Mouse (Mus musculus) heart, embryonic 16.5 days (tissue): ENCODE results near the gene Aaas. TPM values are rescaled to one million over a fixed set of nuclear protein-coding genes. Genes with fewer than 3 reads are reported as not detected.

Experiments used
- ATAC-seq: fragments of 200-750 bp; cut with Nextera tagmentation; replicated peaks from 2 replicates; pipeline ENCODE4 v1.8.0; 2017; ENCODE audit warnings: moderate number of reproducible peaks; ENCODE audit not compliant: insufficient read depth, low FRiP score; ENCODE audit errors: extremely low read depth
- H3K27ac ChIP-seq: fragments of 300-500 bp; sonication (generic); 2 replicates; pipeline ENCODE4 v1.5.1; 2014; ENCODE audit warnings: mild to moderate bottlenecking, low read length, control low read depth, moderate library complexity
- H3K27me3 ChIP-seq: fragments of 300-500 bp; sonication (generic); 2 replicates; pipeline ENCODE4 v1.6.1; 2014; ENCODE audit warnings: low read length, mixed read lengths; ENCODE audit not compliant: control insufficient read depth, insufficient read depth
- H3K36me3 ChIP-seq: fragments of 300-500 bp; sonication (generic); 2 replicates; pipeline ENCODE4 v1.6.1; 2014; ENCODE audit not compliant: control insufficient read depth, insufficient read depth
- H3K4me1 ChIP-seq: fragments of 300-500 bp; sonication (generic); 2 replicates; pipeline ENCODE4 v1.6.1; 2014; ENCODE audit warnings: low read length, mixed read lengths; ENCODE audit not compliant: control insufficient read depth, insufficient read depth
- H3K4me2 ChIP-seq: fragments of 300-500 bp; sonication (generic); 2 replicates; pipeline ENCODE4 v1.6.1; 2014; ENCODE audit warnings: low read depth, mild to moderate bottlenecking, control low read depth, low read length
- H3K4me3 ChIP-seq: fragments of 300-500 bp; sonication (generic); 2 replicates; pipeline ENCODE4 v1.5.1; 2014; ENCODE audit warnings: mild to moderate bottlenecking, control low read depth, low read length
- H3K9ac ChIP-seq: fragments of 300-500 bp; sonication (generic); 2 replicates; pipeline ENCODE4 v1.6.1; 2014; ENCODE audit warnings: low read length, control low read depth
- H3K9me3 ChIP-seq: fragments of 300-500 bp; sonication (generic); replicated peaks from 2 replicates; pipeline ENCODE4 v1.6.1; 2016; ENCODE audit warnings: low read length; ENCODE audit not compliant: control insufficient read depth
- WGBS: fragments of 180-500 bp; shearing (Covaris S2); extraction: QIAGEN DNeasy Blood & Tissue Kit; methylation state at CpG from one replicate; pipeline ENCODE4 v1.1.7; 2014; 5-methylcytosine and 5-hydroxymethylcytosine counted together
- polyA plus RNA-seq: library from polyadenylated mRNA; unstranded; fragments of >200 nt; fragmentation: Nextera tagmentation; extraction: Ambion mirVana; gene quantifications from 2 replicates; pipeline ENCODE4 v1.2.1, GENCODE M21; 2015

Gene Aaas
- 49.3 and 55.6 TPM in 2 replicates for polyA plus RNA-seq

DNA sequence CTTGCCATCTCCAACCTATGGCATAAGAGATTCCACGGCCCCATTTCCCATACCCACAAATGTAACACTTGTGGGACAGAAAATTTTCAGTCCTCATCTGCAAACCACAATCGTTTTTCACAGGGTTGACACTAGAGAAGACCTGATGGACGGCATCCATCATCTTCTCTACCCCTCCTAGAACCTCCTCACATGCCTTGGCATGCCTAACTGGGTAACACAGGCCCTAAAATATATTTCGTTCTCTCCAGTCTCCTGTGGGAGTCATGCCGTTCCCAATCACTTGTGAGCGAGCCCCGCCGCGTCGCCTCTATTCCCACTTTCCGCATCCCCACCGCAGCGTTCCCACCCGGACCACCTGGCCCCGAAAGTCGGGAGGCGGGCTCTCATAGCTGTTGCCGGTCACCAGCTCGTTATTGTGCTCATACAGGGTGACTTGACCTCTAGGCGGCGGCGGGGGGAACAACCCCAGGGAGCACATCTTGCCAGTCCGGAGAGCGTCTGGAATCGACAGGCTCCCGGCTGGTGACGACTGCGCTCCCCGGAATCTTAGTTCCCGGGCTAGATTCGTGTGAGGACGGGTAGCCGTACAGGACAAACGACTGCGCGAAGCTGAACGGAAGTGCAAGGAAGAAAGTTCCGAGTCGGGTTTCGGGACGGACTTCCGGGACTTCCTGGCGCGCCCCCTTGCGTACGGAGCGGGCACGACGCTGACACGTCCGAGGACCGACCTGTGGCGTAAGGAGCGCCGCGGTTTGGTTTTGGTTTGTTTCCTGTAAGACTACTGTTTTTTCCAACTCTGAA is at the start of gene Aaas:
Gene Aaas, minus strand, starts transcription at position 634 of the 804 bp plus-strand sequence.
- 0 out of 2 replicates have a peak, but pooled peaks cover 4% of the 10 kb centered on the region for H3K27me3 ChIP-seq
- peak within 1 kb of the TSS; percentile 86 for H3K4me3 ChIP-seq
- WGBS: under 1% methylated on average over 56 of the region's 56 CpGs
- no peaks in the 10 kb centered on the region for H3K9me3 ChIP-seq
- peak; percentile 86 for ATAC-seq
- 0 out of 2 replicates have a peak, but pooled peaks cover 3% of the 10 kb centered on the region for H3K36me3 ChIP-seq
- peak within 1 kb of the TSS; percentile 75 for H3K27ac ChIP-seq
- H3K4me1 ChIP-seq: peaks cover 14% of the 10 kb centered on the region
- peak within 1 kb of the TSS; percentile 91 for H3K9ac ChIP-seq
- H3K4me2 ChIP-seq: peak within 1 kb of the TSS; percentile 74

- H3K4me2 ChIP-seq: peak overlapping the region; percentile 84
- ATAC-seq: peak; percentile 93
- peak overlapping the region; percentile 96 for H3K27ac ChIP-seq
- peak overlapping the region; percentile 66 for H3K4me3 ChIP-seq
- no peaks in the 10 kb centered on the region for H3K27me3 ChIP-seq
- H3K9me3 ChIP-seq: no peaks in the 10 kb centered on the region
- H3K36me3 ChIP-seq: no peaks in the 10 kb centered on the region
- 3% methylated on average over 34 of the region's 34 CpGs for WGBS
- H3K9ac ChIP-seq: peak overlapping the region; percentile 83
- peaks cover 16% of the 10 kb centered on the region for H3K4me1 ChIP-seq
Measured at GRCm38 (mm10) chr15:102399229-102400221, 49.0 kb upstream of the Aaas start.

DNA sequence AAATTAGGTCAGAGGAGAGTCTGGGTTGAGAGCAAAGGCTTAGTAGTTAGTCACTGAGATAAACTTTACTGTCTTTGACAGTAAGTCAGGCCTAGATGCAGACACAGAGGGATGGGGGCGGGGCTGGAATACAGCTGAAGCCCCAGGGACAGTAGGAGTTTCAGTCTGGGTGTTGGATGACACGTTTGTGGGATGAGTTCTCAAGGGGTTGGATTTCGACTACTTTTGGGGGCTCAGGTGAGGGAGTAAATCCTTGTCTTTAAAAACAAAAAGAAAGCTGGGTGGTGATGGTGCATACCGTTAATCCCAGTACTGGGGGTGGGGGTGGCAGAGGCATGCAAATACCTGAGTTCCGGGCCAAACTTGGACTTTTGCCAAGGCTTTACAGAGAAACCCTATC is 48.1 kb upstream of the Aaas start:
- no peaks in the 10 kb centered on the region for H3K36me3 ChIP-seq
- no peaks in the 10 kb centered on the region for H3K9me3 ChIP-seq
- H3K4me3 ChIP-seq: peak overlapping the region; percentile 66; the same call in 1 of the 2 replicates
- peaks cover 16% of the 10 kb centered on the region for H3K4me1 ChIP-seq
- no peak overlapping the region; the same call in 1 of the 2 replicates for H3K9ac ChIP-seq
- peak overlapping the region; percentile 84 for H3K4me2 ChIP-seq
- peak overlapping the region; percentile 96 for H3K27ac ChIP-seq
- no peaks in the 10 kb centered on the region for H3K27me3 ChIP-seq
- ATAC-seq: no peak
- 36% methylated on average over 5 of the region's 5 CpGs for WGBS

DNA sequence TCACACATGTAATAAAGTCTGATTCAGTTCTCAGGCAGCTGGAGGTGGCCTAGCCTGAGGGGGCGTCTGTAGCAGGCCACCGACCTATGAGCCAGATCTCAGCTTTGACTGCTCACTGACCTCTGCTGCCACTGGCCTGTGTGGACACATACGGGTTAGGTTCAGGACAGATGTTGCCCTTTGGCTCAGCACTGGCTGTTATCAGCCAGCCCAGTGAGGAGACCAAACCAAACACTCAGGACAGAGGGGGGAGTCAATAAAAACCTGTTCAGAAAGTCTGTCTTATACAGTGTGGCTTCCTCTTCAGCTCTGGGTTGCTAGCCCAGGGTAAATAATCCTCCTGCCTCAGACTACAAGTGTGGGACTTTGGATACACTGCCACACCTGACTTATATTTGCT is 44.5 kb upstream of the Aaas start:
- H3K4me1 ChIP-seq: peaks cover 12% of the 10 kb centered on the region
- 14% methylated on average over 3 of the region's 3 CpGs for WGBS
- H3K9me3 ChIP-seq: no peaks in the 10 kb centered on the region
- no peak overlapping the region for H3K4me3 ChIP-seq
- peak overlapping the region; percentile 45; the same call in 1 of the 2 replicates for H3K27ac ChIP-seq
- no peaks in the 10 kb centered on the region for H3K36me3 ChIP-seq
- no peak overlapping the region for H3K9ac ChIP-seq
- H3K4me2 ChIP-seq: no peak overlapping the region
- no peaks in the 10 kb centered on the region for H3K27me3 ChIP-seq
- no peak for ATAC-seq

DNA sequence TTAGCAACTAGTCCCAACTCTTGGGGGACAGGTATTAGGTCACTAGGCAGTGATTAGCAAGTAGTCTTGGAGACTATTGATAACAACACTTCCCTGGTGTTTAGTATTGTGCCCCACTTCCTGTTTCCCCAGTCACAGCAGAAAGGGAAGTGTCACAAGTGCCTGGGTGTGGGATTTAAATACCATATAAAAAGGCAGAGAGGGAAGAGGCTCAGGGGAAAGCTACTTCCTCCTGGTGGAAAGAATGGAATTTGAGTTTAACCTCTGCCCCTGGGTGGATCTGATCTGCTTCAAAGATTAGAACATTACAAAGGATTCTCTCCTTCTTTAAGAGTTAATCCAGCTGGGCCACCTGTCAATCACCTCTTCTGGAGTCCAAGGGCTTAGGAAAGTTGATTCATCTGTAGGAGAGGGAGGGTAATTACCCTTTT is 43.0 kb upstream of the Aaas start:
- Histone ChIP-seq H3K36me3 (no peaks in the 10 kb centered on the region), H3K9me3 (no peaks in the 10 kb centered on the region), H3K27ac (peak overlapping the region; percentile 69), H3K4me1 (peaks cover 5% of the 10 kb centered on the region), H3K4me2 (no peak overlapping the region), H3K27me3 (no peaks in the 10 kb centered on the region), H3K4me3 (no peak overlapping the region), H3K9ac (no peak overlapping the region)
- peak; percentile 33; the same call in 1 of the 2 replicates for ATAC-seq

DNA sequence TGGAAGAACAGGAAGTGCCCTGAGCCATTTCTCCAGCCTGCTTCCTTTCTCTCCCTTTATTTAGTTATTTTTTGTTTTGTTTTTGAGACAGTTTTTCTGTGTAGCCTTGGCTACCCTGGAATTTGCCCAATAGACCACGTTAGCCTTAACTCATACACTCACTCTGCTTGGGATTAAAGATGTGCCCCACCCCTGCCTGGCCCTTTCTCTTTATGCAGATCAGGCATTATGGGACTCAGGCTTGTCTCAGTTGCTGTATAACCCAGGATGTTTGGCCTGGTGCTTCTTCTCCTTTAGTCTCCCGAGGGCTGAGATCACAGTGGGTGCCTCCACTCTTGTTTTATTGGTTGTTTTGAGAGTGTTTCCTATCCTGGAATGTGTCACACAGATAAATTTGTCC is 41.9 kb upstream of the Aaas start:
- Histone ChIP-seq H3K27ac (peak overlapping the region; percentile 46; the same call in 1 of the 2 replicates), H3K4me3 (no peak overlapping the region), H3K36me3 (no peaks in the 10 kb centered on the region), H3K27me3 (no peaks in the 10 kb centered on the region), H3K9ac (no peak overlapping the region), H3K4me2 (no peak overlapping the region), H3K4me1 (0 out of 2 replicates have a peak, but pooled peaks cover 2% of the 10 kb centered on the region), H3K9me3 (no peaks in the 10 kb centered on the region)
- 22% methylated on average over 2 of the region's 2 CpGs for WGBS
- no peak for ATAC-seq

DNA sequence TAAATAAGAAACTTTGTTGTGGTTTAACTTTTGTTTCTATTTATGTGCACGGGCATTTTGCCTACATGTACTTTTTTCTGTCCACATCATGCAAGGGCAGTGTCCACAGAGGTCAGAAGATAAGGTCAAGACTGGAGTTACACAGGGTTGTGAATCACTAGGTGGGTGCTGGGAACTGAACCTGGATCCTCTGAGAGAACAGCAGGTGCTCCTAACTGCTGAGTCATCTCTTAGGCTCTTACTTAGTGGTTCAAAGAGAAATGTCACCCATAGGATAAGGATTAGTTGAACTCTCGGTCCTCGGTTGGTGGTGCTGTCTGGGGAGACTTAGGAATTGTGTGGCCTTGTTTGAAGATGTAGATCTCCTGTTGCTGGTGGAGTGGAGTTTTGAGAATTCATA is 38.4 kb upstream of the Aaas start:
- ATAC-seq: no peak
- no peak overlapping the region for H3K4me2 ChIP-seq
- no peaks in the 10 kb centered on the region for H3K9me3 ChIP-seq
- H3K4me1 ChIP-seq: 0 out of 2 replicates have a peak, but pooled peaks cover 2% of the 10 kb centered on the region
- H3K4me3 ChIP-seq: no peak overlapping the region
- 81% methylated on average over 3 of the region's 3 CpGs for WGBS
- no peak overlapping the region; the same call in 1 of the 2 replicates for H3K27ac ChIP-seq
- no peaks in the 10 kb centered on the region for H3K27me3 ChIP-seq
- H3K9ac ChIP-seq: no peak overlapping the region
- H3K36me3 ChIP-seq: no peaks in the 10 kb centered on the region

DNA sequence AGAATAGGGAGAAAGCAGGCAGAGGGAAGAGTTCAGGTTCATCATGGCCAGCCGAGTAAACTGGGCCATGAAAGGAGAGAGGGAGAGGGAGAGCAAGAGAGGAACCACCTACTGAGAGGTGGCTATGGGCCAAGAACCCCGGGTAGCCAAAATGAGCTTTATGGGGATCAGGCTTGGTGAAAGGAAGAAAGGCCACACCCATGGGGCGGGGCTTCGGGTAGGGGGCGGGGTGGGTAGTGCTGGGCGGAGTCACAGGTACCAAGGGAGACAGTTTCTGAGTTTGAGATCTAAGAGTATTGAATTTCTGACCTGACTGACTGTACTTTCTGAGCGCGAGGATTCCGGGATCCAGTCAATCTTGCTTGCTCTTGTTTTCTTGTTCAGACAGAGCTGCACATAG is 36.1 kb upstream of the Aaas start:
- H3K4me1 ChIP-seq: no peaks in the 10 kb centered on the region
- H3K4me2 ChIP-seq: no peak overlapping the region
- no peaks in the 10 kb centered on the region for H3K9me3 ChIP-seq
- no peak overlapping the region for H3K4me3 ChIP-seq
- ATAC-seq: no peak
- WGBS: 41% methylated on average over 9 of the region's 9 CpGs
- H3K27ac ChIP-seq: no peak overlapping the region
- no peaks in the 10 kb centered on the region for H3K36me3 ChIP-seq
- H3K27me3 ChIP-seq: no peaks in the 10 kb centered on the region
- H3K9ac ChIP-seq: no peak overlapping the region
